Mouse (Mus musculus): ENCODE results near the gene Sfxn2.

The Sfxn2 gene

DNA sequence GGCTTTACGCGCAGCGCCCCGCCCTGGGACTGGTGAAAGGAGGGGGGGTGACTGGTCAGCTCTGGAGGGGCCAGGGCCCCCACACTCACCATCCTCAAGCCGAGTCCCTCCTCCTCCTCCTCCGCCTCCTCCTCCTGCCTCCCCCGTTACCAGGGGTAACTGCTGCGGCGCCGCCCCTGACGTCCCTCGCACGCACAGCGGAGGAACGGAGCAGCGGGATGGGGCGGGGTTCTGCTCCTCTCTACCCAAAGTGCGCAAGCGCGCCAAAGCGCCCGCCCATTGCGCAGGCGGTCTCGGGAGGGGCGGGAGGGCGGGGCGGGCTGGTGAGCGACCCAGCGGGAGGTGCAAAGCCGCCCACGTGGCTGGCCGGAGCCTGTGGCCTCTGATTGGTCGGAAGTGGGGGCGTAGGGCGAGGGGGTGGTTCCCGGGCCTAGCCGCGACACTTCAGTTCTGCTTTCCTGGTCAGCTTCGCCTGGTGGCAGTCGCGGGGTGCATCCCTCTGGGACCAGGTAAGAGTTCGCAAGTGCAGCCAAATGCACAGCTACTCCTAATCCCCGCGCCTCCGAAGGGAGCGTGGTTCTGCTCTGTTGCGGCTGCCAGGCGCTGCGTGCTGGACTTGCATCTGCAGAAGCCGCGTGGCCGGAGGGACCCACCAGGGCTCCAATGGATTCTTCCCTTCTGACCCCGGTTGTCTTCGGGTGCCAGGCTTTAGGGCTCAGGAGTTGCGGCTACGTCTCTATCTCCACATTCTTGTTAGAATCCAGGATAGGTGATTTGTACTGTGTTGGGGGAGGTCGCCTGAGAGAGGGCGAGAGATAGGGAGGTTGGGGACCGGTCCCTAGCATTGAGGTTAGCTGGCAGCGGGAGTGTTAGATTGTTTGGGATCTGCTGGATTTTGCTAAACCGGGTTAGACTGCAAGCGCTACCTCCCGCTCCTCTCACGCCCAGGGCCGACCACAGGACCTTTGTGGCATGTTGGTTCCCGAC, at the start of gene Sfxn2, which contains the start of gene Arl3:
Sfxn2 (plus strand) TSS at position 415 of the 987 bp plus-strand sequence.
Arl3 (minus strand) TSS at position 248 of the 987 bp plus-strand sequence.
- DNase-seq (ENCODE audit: low spot score in 2 of 2): peak; percentile 89 to 94

GRCm38 (mm10) chr19:46523480-46524151, 49.5 kb upstream of the Sfxn2 start:
- no peak for DNase-seq (ENCODE audit: low spot score in 2 of 2)

- DNase-seq (ENCODE audit: low spot score in 2 of 2): no peak
Observed at GRCm38 (mm10) chr19:46524152-46524544, 49.0 kb upstream of the Sfxn2 start.

- DNase-seq (ENCODE audit: low spot score in 2 of 2): no peak
Observed at GRCm38 (mm10) chr19:46524601-46525321, 48.4 kb upstream of the Sfxn2 start.

GRCm38 (mm10) chr19:46525691-46526631, 47.2 kb upstream of the Sfxn2 start:
- no peak for DNase-seq (ENCODE audit: low spot score in 2 of 2)

GRCm38 (mm10) chr19:46527632-46528528, 45.3 kb upstream of the Sfxn2 start:
- no peak for DNase-seq (ENCODE audit: low spot score in 2 of 2)

- peak; percentile 75 to 76 for DNase-seq (ENCODE audit: low spot score in 2 of 2)
Observed at GRCm38 (mm10) chr19:46528529-46529213, 44.5 kb upstream of the Sfxn2 start.

GRCm38 (mm10) chr19:46529601-46530448, 43.3 kb upstream of the Sfxn2 start:
- DNase-seq (ENCODE audit: low spot score in 2 of 2): no peak

GRCm38 (mm10) chr19:46530449-46530990, 42.6 kb upstream of the Sfxn2 start:
- no peak for DNase-seq (ENCODE audit: low spot score in 2 of 2)

- no peak for DNase-seq (ENCODE audit: low spot score in 2 of 2)
Observed at GRCm38 (mm10) chr19:46531071-46532030, 41.8 kb upstream of the Sfxn2 start.

DNA sequence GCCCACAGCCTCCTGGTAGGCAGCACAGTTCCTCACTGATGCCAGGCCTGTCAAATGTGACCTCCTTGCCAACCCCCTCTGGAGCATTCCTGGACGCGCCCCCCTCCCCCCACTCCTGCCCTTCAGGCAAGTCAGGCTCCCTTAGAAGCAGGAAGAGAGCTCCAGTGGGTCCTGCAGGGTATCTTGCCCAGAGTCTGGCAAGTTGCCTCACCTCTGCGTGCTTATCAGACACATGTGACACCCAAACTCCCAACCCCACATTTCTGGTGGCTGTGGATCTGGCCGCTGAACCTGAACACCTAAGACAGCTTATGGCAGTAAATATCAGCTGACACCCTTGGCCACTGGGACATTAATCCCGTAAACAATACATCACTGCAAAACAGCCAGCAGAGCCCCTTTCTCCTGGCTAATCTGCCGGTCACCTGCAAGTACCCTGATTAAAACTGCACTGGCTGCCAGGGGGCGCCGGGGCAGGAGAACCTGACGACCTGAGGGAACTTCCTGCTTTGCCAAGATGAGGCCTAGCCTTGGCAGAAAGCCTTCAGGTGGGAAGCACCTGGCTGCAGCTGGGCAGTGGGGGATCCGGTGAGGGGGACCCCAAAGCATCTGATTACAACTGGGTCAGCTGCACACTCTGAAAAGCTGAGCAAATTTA, 41.0 kb upstream of the Sfxn2 start:
- DNase-seq (ENCODE audit: low spot score in 2 of 2): no peak

DNA sequence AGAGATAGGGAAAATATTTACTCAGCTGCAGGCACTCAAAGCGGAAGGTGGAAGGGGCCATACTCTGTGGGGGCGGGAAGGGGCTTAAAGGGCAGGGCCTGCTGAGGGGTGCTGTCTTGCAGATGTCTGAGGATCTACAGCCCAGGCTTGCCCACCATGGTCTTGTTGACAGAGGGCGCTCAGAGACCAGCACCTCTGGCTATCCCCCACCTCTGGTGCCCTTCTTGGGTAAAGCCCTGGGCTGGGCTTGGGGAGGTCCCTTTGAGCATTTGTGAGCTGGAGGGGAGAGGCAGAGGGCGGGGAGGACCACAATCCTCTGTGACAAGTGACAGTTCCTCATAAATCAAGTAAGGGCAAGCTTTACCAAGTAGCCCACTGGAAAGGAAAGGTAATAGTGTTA, 40.1 kb upstream of the Sfxn2 start:
- DNase-seq (ENCODE audit: low spot score in 2 of 2): no peak

DNA sequence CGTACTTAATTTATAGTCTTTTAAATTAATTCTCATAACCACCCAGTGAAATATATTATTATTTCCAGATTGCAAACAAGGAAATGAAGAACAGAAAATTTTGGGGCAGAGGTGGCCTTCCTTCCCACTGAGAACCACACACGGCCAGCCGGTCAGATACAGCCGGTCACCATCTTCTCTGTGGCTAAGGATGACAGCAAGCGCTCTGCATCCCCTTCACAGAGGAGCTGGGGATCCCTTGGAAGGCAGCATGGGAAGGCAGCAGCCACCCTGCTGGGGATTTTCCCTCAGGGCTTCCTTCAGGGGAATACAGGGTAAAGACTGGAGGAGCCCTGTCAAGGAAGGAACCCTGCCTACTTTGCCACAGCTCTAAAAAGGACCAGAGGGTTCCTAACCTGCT, 39.6 kb upstream of the Sfxn2 start:
- no peak for DNase-seq (ENCODE audit: low spot score in 2 of 2)

DNA sequence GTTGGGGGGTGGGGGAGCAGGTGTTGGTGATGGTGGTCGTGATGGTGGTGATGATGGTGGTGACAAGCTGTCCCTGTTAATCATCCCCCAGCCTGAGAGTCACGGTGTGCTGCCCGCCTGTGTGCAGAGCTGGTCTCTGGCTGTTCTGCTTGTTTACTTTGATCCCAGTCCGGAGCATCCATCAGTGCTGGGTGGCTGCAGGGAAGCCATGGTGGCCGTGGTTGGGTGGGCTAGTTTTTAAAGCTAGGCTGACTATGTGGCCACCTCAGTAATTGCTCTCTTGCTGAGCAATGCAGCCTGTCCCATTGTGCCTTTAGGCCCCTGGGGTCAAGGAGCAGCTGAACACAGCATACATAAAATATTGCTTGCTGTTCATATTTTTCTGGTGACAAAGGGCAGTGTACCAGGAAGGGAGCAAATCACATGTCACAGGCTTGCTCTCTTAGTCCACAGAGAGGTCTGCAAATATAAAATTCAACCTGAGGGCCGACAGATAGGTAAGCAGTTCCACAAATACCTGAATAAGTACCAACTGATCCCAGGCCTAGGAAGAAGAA, 38.5 kb upstream of the Sfxn2 start:
- DNase-seq (ENCODE audit: low spot score in 2 of 2): no peak

DNA sequence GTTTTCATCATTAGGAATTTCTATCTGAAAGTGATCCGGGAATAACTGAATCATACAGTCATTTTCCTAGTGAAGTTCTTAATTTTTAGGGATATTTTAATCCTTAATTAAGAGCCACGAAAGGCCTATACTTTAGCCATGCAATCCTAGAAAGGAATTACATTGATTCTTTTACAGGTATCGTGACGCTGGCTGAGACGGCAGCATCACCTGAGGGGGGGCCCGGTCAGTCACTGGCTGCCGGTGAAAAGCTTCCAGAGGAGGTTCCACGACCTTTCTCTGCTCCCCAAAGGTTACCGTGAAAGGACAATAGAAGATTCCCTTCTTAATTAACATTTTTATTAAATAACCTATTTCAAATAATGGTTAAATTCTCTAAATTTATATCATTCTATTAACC, 35.8 kb upstream of the Sfxn2 start:
- no peak for DNase-seq (ENCODE audit: low spot score in 2 of 2)

DNA sequence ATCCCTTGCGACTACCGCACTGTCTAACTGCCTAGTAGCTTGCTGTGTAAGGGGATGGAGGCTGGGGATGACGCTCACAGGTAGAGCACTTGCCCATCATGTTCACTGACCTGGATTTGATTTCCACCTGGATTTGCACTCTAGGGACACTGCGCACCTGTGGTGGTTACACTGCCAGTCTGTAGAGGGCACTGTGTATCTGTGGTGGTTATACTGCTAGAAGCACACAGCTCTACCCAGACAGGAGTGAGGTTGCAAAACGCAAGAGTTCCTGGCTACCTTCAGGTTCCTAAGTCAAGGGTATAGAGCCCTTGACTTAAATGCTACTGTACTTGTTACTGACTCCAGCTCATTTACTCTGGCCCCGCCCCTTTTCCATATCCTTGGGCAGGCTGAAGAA, 35.0 kb upstream of the Sfxn2 start:
- DNase-seq (ENCODE audit: low spot score in 2 of 2): no peak
